Mouse (Mus musculus) limb, embryonic 14.5 days (tissue): ENCODE data around the gene Fopnl. TPM values are rescaled to one million over a fixed set of nuclear protein-coding genes. Genes with fewer than 3 reads are reported as not detected.

Source experiments
- ATAC-seq: fragments of 200-750 bp; cut with Nextera tagmentation; 2 replicates; pipeline ENCODE4 v1.8.0; 2017; ENCODE audit warnings: low read depth, moderate number of reproducible peaks, moderate TSS enrichment; ENCODE audit not compliant: low FRiP score
- DNase-seq: peaks from one replicate; pipeline ENCODE4 v3.0.0-alpha.2; 2015; ENCODE audit warnings: low spot score
- H3K27ac ChIP-seq: fragments of 300-500 bp; sonication (generic); replicated peaks from 2 replicates; pipeline ENCODE4 v1.5.1; 2014; ENCODE audit warnings: low read depth, mild to moderate bottlenecking, low read length, moderate library complexity, mixed read lengths
- H3K27me3 ChIP-seq: fragments of 300-500 bp; sonication (generic); 2 replicates; pipeline ENCODE4 v1.6.1; 2014; ENCODE audit warnings: low read length, mixed read lengths; ENCODE audit not compliant: control insufficient read depth, insufficient read depth
- H3K36me3 ChIP-seq: fragments of 300-500 bp; sonication (generic); 2 replicates; pipeline ENCODE4 v1.6.1; 2014; ENCODE audit warnings: mild to moderate bottlenecking, low read length, moderate library complexity, mixed read lengths; ENCODE audit not compliant: control insufficient read depth, insufficient read depth
- H3K4me1 ChIP-seq: fragments of 300-500 bp; sonication (generic); 2 replicates; pipeline ENCODE4 v1.6.1; 2014; ENCODE audit warnings: antibody characterized with exemption, low read length, mixed read lengths; ENCODE audit not compliant: control insufficient read depth, insufficient read depth
- H3K4me2 ChIP-seq: fragments of 300-500 bp; sonication (generic); replicated peaks from 2 replicates; pipeline ENCODE4 v1.6.1; 2014; ENCODE audit warnings: low read depth, mild to moderate bottlenecking, low read length, moderate library complexity; ENCODE audit not compliant: severe bottlenecking
- H3K4me3 ChIP-seq: fragments of 300-500 bp; sonication (generic); replicated peaks from 2 replicates; pipeline ENCODE4 v1.5.1; 2014; ENCODE audit warnings: low read length
- H3K9ac ChIP-seq: fragments of 300-500 bp; sonication (generic); 2 replicates; pipeline ENCODE4 v1.6.1; 2014; ENCODE audit warnings: mild to moderate bottlenecking, low read depth, low read length, moderate library complexity; ENCODE audit not compliant: severe bottlenecking
- H3K9me3 ChIP-seq: fragments of 300-500 bp; sonication (generic); 2 replicates; pipeline ENCODE4 v1.6.1; 2016; ENCODE audit warnings: low read length; ENCODE audit not compliant: control insufficient read depth
- POLR2A ChIP-seq: fragments of 200-500 bp; IDR thresholded peaks from 2 replicates; pipeline ENCODE4 v1.8.0; 2012; ENCODE audit warnings: inconsistent platforms, mild to moderate bottlenecking, moderate library complexity, borderline replicate concordance; ENCODE audit not compliant: insufficient read depth, insufficient read length; ENCODE audit errors: extremely low read depth
- WGBS: fragments of 180-500 bp; shearing (Covaris S2); extraction: QIAGEN DNeasy Blood & Tissue Kit; methylation state at CpG from one replicate; pipeline ENCODE4 v1.1.7; 2014; 5-methylcytosine and 5-hydroxymethylcytosine counted together
- polyA plus RNA-seq, 2 experiments: library from polyadenylated mRNA; depleted of rRNA in 1 of 2; stranded (reverse) in 1 of 2; unstranded in 1 of 2; fragments of >200 nt; fragmentation: Nextera tagmentation in 1 of 2; extraction: Ambion mirVana in 1 of 2; gene quantifications; 2 replicates each; pipeline versions ENCODE4 v1.2.1 to v1.2.3; 2012 to 2014

Gene Fopnl
- polyA plus RNA-seq, 2 experiments: 65.2 to 143 TPM

- Histone ChIP-seq H3K9me3 (no peaks in the 10 kb centered on the region), H3K4me1 (peaks cover 11% of the 10 kb centered on the region), H3K4me2 (peak within 1 kb of the TSS; percentile 62), H3K27ac (no peak within 1 kb of the TSS), H3K9ac (peak within 1 kb of the TSS; percentile 50), H3K27me3 (no peaks in the 10 kb centered on the region), H3K36me3 (no peaks in the 10 kb centered on the region), H3K4me3 (peak within 1 kb of the TSS; percentile 31)
- peak; percentile 46 for DNase-seq
- peak; percentile 62; the same call in 1 of the 2 replicates for ATAC-seq
- WGBS: 4% methylated on average over 15 of the region's 16 CpGs
- no peak for TF ChIP-seq POLR2A
Measured at GRCm38 (mm10) chr16:14291223-14291622, 26.0 kb downstream of the Fopnl start, which contains the start of gene Myh11. Myh11 (minus strand) TSS chr16:14291372.

- H3K9ac ChIP-seq: no peak overlapping the region
- no peak overlapping the region for H3K27ac ChIP-seq
- DNase-seq (no peak), ATAC-seq (no peak)
- H3K27me3 ChIP-seq: no peaks in the 10 kb centered on the region
- H3K9me3 ChIP-seq: no peaks in the 10 kb centered on the region
- no peak overlapping the region for H3K4me3 ChIP-seq
- H3K4me2 ChIP-seq: no peak overlapping the region
- TF ChIP-seq POLR2A: no peak
- H3K4me1 ChIP-seq: no peaks in the 10 kb centered on the region
- H3K36me3 ChIP-seq: no peaks in the 10 kb centered on the region
- 55% methylated on average over 4 of the region's 4 CpGs for WGBS
Measured at GRCm38 (mm10) chr16:14272374-14272965, 44.7 kb downstream of the Fopnl start.

GRCm38 (mm10) chr16:14265203-14265920 is 51.8 kb downstream of the Fopnl start:
- no peak overlapping the region for H3K27ac ChIP-seq
- H3K27me3 ChIP-seq: no peaks in the 10 kb centered on the region
- H3K4me1 ChIP-seq: no peaks in the 10 kb centered on the region
- no peaks in the 10 kb centered on the region; the same call in 1 of the 2 replicates for H3K9me3 ChIP-seq
- ATAC-seq (no peak), DNase-seq (no peak)
- H3K9ac ChIP-seq: no peak overlapping the region
- WGBS: 34% methylated on average over 4 of the region's 4 CpGs
- no peaks in the 10 kb centered on the region for H3K36me3 ChIP-seq
- H3K4me2 ChIP-seq: no peak overlapping the region
- H3K4me3 ChIP-seq: no peak overlapping the region
- no peak for TF ChIP-seq POLR2A

GRCm38 (mm10) chr16:14264504-14264903 is 52.7 kb downstream of the Fopnl start:
- Histone ChIP-seq H3K4me1 (no peaks in the 10 kb centered on the region), H3K4me3 (no peak overlapping the region), H3K27ac (no peak overlapping the region), H3K4me2 (no peak overlapping the region), H3K36me3 (no peaks in the 10 kb centered on the region), H3K9ac (no peak overlapping the region), H3K27me3 (no peaks in the 10 kb centered on the region), H3K9me3 (no peaks in the 10 kb centered on the region; the same call in 1 of the 2 replicates)
- no peak for ATAC-seq
- no peak for TF ChIP-seq POLR2A
- DNase-seq: no peak
- 71% methylated on average over 2 of the region's 2 CpGs for WGBS

DNA sequence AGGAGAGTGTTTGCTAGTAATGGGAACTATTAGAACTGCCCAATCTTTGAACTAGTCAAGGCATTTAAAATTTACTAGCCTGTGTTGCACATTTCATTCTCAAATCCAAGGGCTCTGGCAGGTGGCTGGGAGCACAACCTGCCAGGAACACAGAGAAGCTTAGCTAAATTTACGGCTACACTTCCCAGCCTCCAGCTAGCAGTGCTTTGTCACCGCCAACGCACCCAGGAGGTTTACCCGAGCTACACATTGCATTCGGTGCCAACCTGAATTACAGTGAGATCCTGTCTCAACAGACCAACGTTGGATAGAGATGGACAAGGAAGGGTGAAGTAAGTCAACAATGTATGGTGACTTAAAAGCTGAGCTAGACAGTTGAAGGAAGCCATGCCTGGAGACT is 54.0 kb downstream of the Fopnl start:
- Histone ChIP-seq H3K4me1 (no peaks in the 10 kb centered on the region), H3K27ac (no peak overlapping the region), H3K9ac (no peak overlapping the region), H3K27me3 (no peaks in the 10 kb centered on the region), H3K4me2 (no peak overlapping the region), H3K9me3 (no peaks in the 10 kb centered on the region; the same call in 1 of the 2 replicates), H3K4me3 (no peak overlapping the region), H3K36me3 (no peaks in the 10 kb centered on the region)
- WGBS: 72% methylated on average over 6 of the region's 6 CpGs
- no peak for ATAC-seq
- no peak for DNase-seq
- TF ChIP-seq POLR2A: no peak
